In the genomic region with DNA sequence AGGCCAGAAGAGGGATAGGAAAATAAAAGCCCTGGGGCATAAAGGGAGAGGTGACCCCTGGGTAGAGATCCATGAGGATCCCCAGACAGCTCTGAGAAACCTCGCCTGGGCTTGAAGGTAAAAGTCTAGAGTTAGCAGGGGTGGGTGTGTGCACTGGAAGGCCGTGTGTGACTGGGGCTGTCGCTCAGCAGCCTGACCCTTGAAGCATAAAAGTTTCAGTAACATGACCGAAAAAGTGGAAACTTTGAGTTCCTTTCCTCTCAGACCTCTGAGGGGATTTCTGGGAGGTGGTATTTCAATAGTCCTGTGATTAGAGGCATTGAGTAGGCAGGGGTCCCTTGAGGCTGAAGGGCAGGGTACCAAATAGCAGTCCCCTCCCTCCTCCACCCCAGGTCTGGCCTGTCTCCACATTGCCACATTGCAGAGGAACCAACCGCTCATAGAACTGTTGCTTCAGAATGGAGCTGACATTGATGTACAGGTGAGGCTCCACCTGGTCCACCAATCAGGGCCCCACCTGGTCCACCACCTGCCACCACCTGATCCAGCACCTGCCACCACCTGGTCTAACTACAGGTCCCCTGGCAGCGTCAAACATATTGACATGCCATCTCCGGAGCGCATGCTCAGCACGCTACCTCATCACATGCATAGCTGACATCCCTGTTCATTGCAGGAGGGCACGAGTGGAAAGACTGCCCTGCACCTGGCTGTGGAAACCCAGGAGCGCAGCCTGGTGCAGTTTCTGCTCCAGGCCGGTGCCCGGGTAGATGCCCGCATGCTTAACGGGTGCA, we compare ENCODE assay signal across 28 mouse cellular contexts. TPM values are rescaled to one million over a fixed set of nuclear protein-coding genes. Genes with fewer than 3 reads are reported as not detected.
DNase-seq lines count a peak whose midpoint lies in the region; ATAC-seq lines count a peak whose summit lies in the region.
"Had no signal": no experiment of that assay in that cellular context is flagged by ENCODE, and none has a peak within 500 bp of the region (broad histone marks: within the 10 kb centered on the region; RNA-seq: fewer than 3 reads in every experiment).

No protein-coding gene starts in this region.

- ATAC-seq in cerebellum, adult (ENCODE audit: insufficient number of reproducible peaks, low FRiP score, low TSS enrichment): no peak
- no peak for ATAC-seq in granulocyte monocyte progenitor cell, adult 5-6 weeks (replicated peaks; ENCODE audit: poor library complexity, severe bottlenecking)
- ATAC-seq: CD4-positive, CD25-positive, alpha-beta regulatory T cell, adult 4 months; forebrain, embryonic 16.5 days; hindbrain, embryonic 16.5 days; liver, embryonic 12.5 days; liver, postnatal 0 days had no signal

- DNase-seq in cerebellum, adult 11-12 months: peak; percentile 85
- DNase-seq in brain, adult 2 months (ENCODE audit: low read depth, low spot score): peak; percentile 69
- DNase-seq in cerebellum, adult 9-11 months: peak; percentile 85
- peak; percentile 16 for DNase-seq in naive thymus-derived CD4-positive, alpha-beta T cell, adult 2 months (ENCODE audit: low read depth)
- no peak for DNase-seq in right cerebral cortex, postnatal 10 days (ENCODE audit: low spot score in 2 of 2)
- no peak for DNase-seq in testis, postnatal 10 days (ENCODE audit: low spot score)
- DNase-seq: gastrocnemius, adult 2 months; heart, postnatal 10 days; kidney, adult 18-20 months; kidney, postnatal 25 days; left cerebral cortex, postnatal 4 days; liver, postnatal 0 days; lung, postnatal 36 days; right cerebral cortex, postnatal 25 days; thymus, postnatal 25 days had no signal

RNA-seq across cellular contexts. Expression of a gene that starts 3.7 kb away (rescaled TPM):
- total RNA-seq in granulocyte monocyte progenitor cell, adult 5-6 weeks (2014; fragmentation: Nextera tagmentation): 88.5 and 124 TPM in 2 replicates
- 39.3 and 77.1 TPM in 2 replicates for total RNA-seq in granulocyte monocyte progenitor cell, adult 5-6 weeks (2017)

RNA-seq across cellular contexts. Expression of a gene that starts 4.4 kb away (rescaled TPM):
- total RNA-seq in granulocyte monocyte progenitor cell, adult 5-6 weeks (2014; fragmentation: Nextera tagmentation): 4.6 and 7.8 TPM in 2 replicates
- 4.9 and 6.0 TPM in 2 replicates for total RNA-seq in granulocyte monocyte progenitor cell, adult 5-6 weeks (2017)

RNA-seq across cellular contexts. Expression of a gene that starts 10.5 kb away (rescaled TPM):
- total RNA-seq in granulocyte monocyte progenitor cell, adult 5-6 weeks (2014; fragmentation: Nextera tagmentation): not detected in 2 replicates
- total RNA-seq in granulocyte monocyte progenitor cell, adult 5-6 weeks (2017): not detected in 2 replicates
- total RNA-seq: common myeloid progenitor, adult 5-6 weeks; gastrocnemius, adult 2 months; megakaryocyte, adult 5-6 weeks had no signal

RNA-seq across cellular contexts. Expression of a gene that starts 13.1 kb away (rescaled TPM):
- total RNA-seq in granulocyte monocyte progenitor cell, adult 5-6 weeks (2014; fragmentation: Nextera tagmentation): 1,977 and 2,073 TPM in 2 replicates
- 2,383 and 2,522 TPM in 2 replicates for total RNA-seq in granulocyte monocyte progenitor cell, adult 5-6 weeks (2017)

RNA-seq across cellular contexts. Expression of a gene that starts 36.7 kb away (rescaled TPM):
- not detected in 2 replicates for total RNA-seq in granulocyte monocyte progenitor cell, adult 5-6 weeks (2014; fragmentation: Nextera tagmentation)
- total RNA-seq in granulocyte monocyte progenitor cell, adult 5-6 weeks (2017): not detected in 2 replicates
- total RNA-seq: adrenal gland, adult 18-20 months; adrenal gland, postnatal 4 days; common myeloid progenitor, adult 5-6 weeks; gastrocnemius, adult 2 months; gastrocnemius, postnatal 4 days; heart, adult 8-10 months; heart, postnatal 10 days; hematopoietic stem cell, adult 5-6 weeks; megakaryocyte, adult 5-6 weeks had no signal

Comparison
In these comparisons a context has a peak if more than half of its experiments do, and no peak if none do; other contexts are left out.
1. DNase-seq: peak in cerebellum, adult 11-12 months (single experiment), brain, adult 2 months (single experiment), cerebellum, adult 9-11 months (single experiment) and naive thymus-derived CD4-positive, alpha-beta T cell, adult 2 months (single experiment); none in right cerebral cortex, postnatal 10 days (0 of 2) and testis, postnatal 10 days (single experiment).